Mouse (Mus musculus): ENCODE data around the gene Actg1.
A peak's percentile ranks its signal among the peaks of the same experiment; 100 is the strongest.

Actg1 gene

GRCm38 (mm10) chr11:120307566-120308430 lies 40.5 kb downstream of the Actg1 start:
- DNase-seq, result peak; percentile 94

GRCm38 (mm10) chr11:120307132-120307413 lies 41.3 kb downstream of the Actg1 start:
- DNase-seq, result no peak

- DNase-seq, result no peak
These were observed 41.8 kb downstream of the Actg1 start for GRCm38 (mm10) chr11:120306366-120307131.

- no peak for DNase-seq
These were observed 42.6 kb downstream of the Actg1 start for GRCm38 (mm10) chr11:120305535-120306365.

GRCm38 (mm10) chr11:120304886-120305534 lies 43.3 kb downstream of the Actg1 start:
- DNase-seq, result peak; percentile 99

- no peak for DNase-seq
These were observed 44.0 kb downstream of the Actg1 start for GRCm38 (mm10) chr11:120304350-120304694.

GRCm38 (mm10) chr11:120303559-120304349 lies 44.6 kb downstream of the Actg1 start:
- no peak for DNase-seq

GRCm38 (mm10) chr11:120303119-120303518 lies 45.2 kb downstream of the Actg1 start:
- DNase-seq, result no peak

- no peak for DNase-seq
These were observed 48.9 kb downstream of the Actg1 start for GRCm38 (mm10) chr11:120299484-120299883.

GRCm38 (mm10) chr11:120298441-120299141 lies 49.8 kb downstream of the Actg1 start:
- DNase-seq, result no peak

GRCm38 (mm10) chr11:120297767-120298166 lies 50.6 kb downstream of the Actg1 start:
- peak; percentile 60 for DNase-seq

GRCm38 (mm10) chr11:120296305-120297144 lies 51.8 kb downstream of the Actg1 start:
- peak; percentile 60 for DNase-seq

All from retina, postnatal 1 day (tissue).